ENCODE assay signal across 9 mouse cellular contexts in genomic region chr4:107979530-107979929, GRCm38 (mm10). TPM values are rescaled to one million over a fixed set of nuclear protein-coding genes. Genes with fewer than 3 reads are reported as not detected.
A peak's percentile ranks its signal among the peaks of the same experiment; 100 is the strongest.
DNase-seq lines count a peak whose midpoint lies in the region; ATAC-seq lines count a peak whose summit lies in the region.
"Had no signal": no experiment of that assay in that cellular context is flagged by ENCODE, and none has a peak within 500 bp of the region (broad histone marks: within the 10 kb centered on the region; RNA-seq: fewer than 3 reads in every experiment).

No protein-coding gene starts in this region.

- no peaks in the 10 kb centered on the region for H3K4me1 ChIP-seq in forebrain, embryonic 14.5 days (ENCODE audit: control insufficient read depth, insufficient read depth, low read length)
- no peaks in the 10 kb centered on the region for H3K4me1 ChIP-seq in forebrain, embryonic 12.5 days
- no peaks in the 10 kb centered on the region for H3K4me1 ChIP-seq in neural tube, embryonic 11.5 days (ENCODE audit: control insufficient read depth, insufficient read depth, low read length)
- H3K4me1 ChIP-seq in kidney, embryonic 16.5 days (ENCODE audit: insufficient read depth, low read length), result peaks cover 10% of the 10 kb centered on the region

- no peaks in the 10 kb centered on the region for H3K9me3 ChIP-seq in forebrain, embryonic 14.5 days (replicated peaks; ENCODE audit: control insufficient read depth, low read length)
- H3K9me3 ChIP-seq in forebrain, embryonic 12.5 days, result no peaks in the 10 kb centered on the region
- H3K9me3 ChIP-seq in neural tube, embryonic 11.5 days (ENCODE audit: control insufficient read depth, low read length), result no peaks in the 10 kb centered on the region
- no peaks in the 10 kb centered on the region for H3K9me3 ChIP-seq in kidney, embryonic 16.5 days (ENCODE audit: low read length)

- no peak overlapping the region for H3K9ac ChIP-seq in forebrain, embryonic 14.5 days (ENCODE audit: low read length)
- no peak overlapping the region for H3K9ac ChIP-seq in forebrain, embryonic 12.5 days
- no peak overlapping the region for H3K9ac ChIP-seq in neural tube, embryonic 11.5 days (ENCODE audit: low read length)
- H3K9ac ChIP-seq in kidney, embryonic 16.5 days (replicated peaks; ENCODE audit: low read length), result no peak overlapping the region

- DNase-seq in forebrain, embryonic 14.5 days (ENCODE audit: low spot score), result peak; percentile 52
- DNase-seq in neural tube, embryonic 11.5 days (ENCODE audit: low spot score), result peak; percentile 29
- DNase-seq in neural tube, embryonic 10.5 days (ENCODE audit: extremely low spot score, low spot score), result no peak
- DNase-seq in right cerebral cortex, postnatal 14 days, result peak; percentile 26
- no peak for DNase-seq in gastrocnemius, postnatal 36 days
- no peak for DNase-seq in heart, postnatal 25 days (ENCODE audit: low spot score)

- 45% methylated on average over 2 of the region's 2 CpGs for WGBS in forebrain, embryonic 14.5 days
- 40% methylated on average over 2 of the region's 2 CpGs for WGBS in forebrain, embryonic 12.5 days
- 15% methylated on average over 2 of the region's 2 CpGs for WGBS in neural tube, embryonic 11.5 days
- WGBS in kidney, embryonic 16.5 days, result 32% methylated on average over 2 of the region's 2 CpGs

- H3K27ac ChIP-seq in forebrain, embryonic 14.5 days (ENCODE audit: low read depth, low read length), result peak overlapping the region; percentile 33; the same call in 1 of the 2 replicates
- H3K27ac ChIP-seq in forebrain, embryonic 12.5 days, result no peak overlapping the region
- H3K27ac ChIP-seq in neural tube, embryonic 11.5 days (ENCODE audit: low read depth, low read length), result no peak overlapping the region
- peak overlapping the region; percentile 68 for H3K27ac ChIP-seq in kidney, embryonic 16.5 days (ENCODE audit: low read length)

- ATAC-seq in forebrain, embryonic 14.5 days, result no peak
- ATAC-seq in forebrain, embryonic 12.5 days (ENCODE audit: low FRiP score), result no peak
- no peak for ATAC-seq in neural tube, embryonic 11.5 days (ENCODE audit: insufficient read depth, low FRiP score, low TSS enrichment)
- ATAC-seq in kidney, embryonic 16.5 days (ENCODE audit: low FRiP score, low TSS enrichment), result peak; percentile 69; the same call in 1 of the 2 replicates
- ATAC-seq: inflammation-experienced regulatory T-cells, adult 6 months had no signal

- H3K4me3 ChIP-seq in forebrain, embryonic 14.5 days (ENCODE audit: low read depth, low read length), result no peak overlapping the region
- no peak overlapping the region for H3K4me3 ChIP-seq in forebrain, embryonic 12.5 days (replicated peaks)
- H3K4me3 ChIP-seq in neural tube, embryonic 11.5 days (ENCODE audit: low read depth, low read length), result no peak overlapping the region
- H3K4me3 ChIP-seq in kidney, embryonic 16.5 days (ENCODE audit: low read length), result no peak overlapping the region

- H3K27me3 ChIP-seq in forebrain, embryonic 14.5 days (replicated peaks; ENCODE audit: control insufficient read depth, insufficient read depth, low read length), result no peaks in the 10 kb centered on the region
- H3K27me3 ChIP-seq in forebrain, embryonic 12.5 days, result no peaks in the 10 kb centered on the region
- no peaks in the 10 kb centered on the region for H3K27me3 ChIP-seq in neural tube, embryonic 11.5 days (ENCODE audit: control insufficient read depth, insufficient read depth, low read length)
- no peaks in the 10 kb centered on the region for H3K27me3 ChIP-seq in kidney, embryonic 16.5 days (ENCODE audit: insufficient read depth, low read length)

- H3K36me3 ChIP-seq in forebrain, embryonic 14.5 days (ENCODE audit: control insufficient read depth, insufficient read depth, low read length), result no peaks in the 10 kb centered on the region
- no peaks in the 10 kb centered on the region for H3K36me3 ChIP-seq in forebrain, embryonic 12.5 days (replicated peaks)
- no peaks in the 10 kb centered on the region for H3K36me3 ChIP-seq in neural tube, embryonic 11.5 days (ENCODE audit: control insufficient read depth, insufficient read depth, low read length)
- H3K36me3 ChIP-seq in kidney, embryonic 16.5 days (ENCODE audit: insufficient read depth, low read length), result no peaks in the 10 kb centered on the region

- H3K4me2 ChIP-seq in forebrain, embryonic 14.5 days (ENCODE audit: low read length), result no peak overlapping the region
- H3K4me2 ChIP-seq in forebrain, embryonic 12.5 days, result no peak overlapping the region
- no peak overlapping the region for H3K4me2 ChIP-seq in neural tube, embryonic 11.5 days (ENCODE audit: low read depth)
- H3K4me2 ChIP-seq in kidney, embryonic 16.5 days (replicated peaks; ENCODE audit: low read depth, low read length), result no peak overlapping the region

- intact Hi-C loops in gastrocnemius, postnatal 36 days (cut with DNase I), result no loop called here
- intact Hi-C loops in heart, postnatal 25 days (cut with DNase I), result no loop called here

RNA-seq across cellular contexts. Expression of gene Slc1a7, which starts 11.4 kb away (rescaled TPM):
- not detected in 2 replicates for polyA plus RNA-seq in forebrain, embryonic 14.5 days (2014; fragmentation: Nextera tagmentation; extraction: Ambion mirVana)
- polyA plus RNA-seq in forebrain, embryonic 12.5 days (2016; fragmentation: Nextera tagmentation; extraction: Ambion mirVana), result not detected in 2 replicates
- polyA plus RNA-seq in neural tube, embryonic 11.5 days (2014; fragmentation: Nextera tagmentation; extraction: Ambion mirVana), result not detected in 2 replicates
- not detected in 2 replicates for polyA plus RNA-seq in kidney, embryonic 16.5 days (2015; fragmentation: Nextera tagmentation; extraction: Ambion mirVana)
- total RNA-seq in gastrocnemius, postnatal 36 days (2021), result under 1 TPM; 0.13 to 0.37 TPM
- total RNA-seq in heart, postnatal 25 days (2021), result under 1 TPM; 0.29 to 0.39 TPM
- polyA plus RNA-seq: inflammation-experienced regulatory T-cells, adult 6 months had no signal

RNA-seq across cellular contexts. Expression of gene Cpt2, which starts 56.1 kb away (rescaled TPM):
- polyA plus RNA-seq in forebrain, embryonic 14.5 days (2014; fragmentation: Nextera tagmentation; extraction: Ambion mirVana), result 20.3 and 21.0 TPM in 2 replicates
- 25.1 and 25.4 TPM in 2 replicates for polyA plus RNA-seq in forebrain, embryonic 12.5 days (2016; fragmentation: Nextera tagmentation; extraction: Ambion mirVana)
- polyA plus RNA-seq in neural tube, embryonic 11.5 days (2014; fragmentation: Nextera tagmentation; extraction: Ambion mirVana), result 34.8 and 35.0 TPM in 2 replicates
- 59.2 and 62.8 TPM in 2 replicates for polyA plus RNA-seq in kidney, embryonic 16.5 days (2015; fragmentation: Nextera tagmentation; extraction: Ambion mirVana)
- 10 to 100 TPM; 64.6 to 65.6 TPM for total RNA-seq in gastrocnemius, postnatal 36 days (2021)
- total RNA-seq in heart, postnatal 25 days (2021), result 100 to 1,000 TPM; 269 to 275 TPM

Comparison
In these comparisons a context has a peak if more than half of its experiments do, and no peak if none do; other contexts are left out.
1. DNase-seq: peak in forebrain, embryonic 14.5 days (single experiment), neural tube, embryonic 11.5 days (single experiment) and right cerebral cortex, postnatal 14 days (single experiment); none in neural tube, embryonic 10.5 days (single experiment), gastrocnemius, postnatal 36 days (0 of 2) and heart, postnatal 25 days (single experiment).
2. H3K27ac ChIP-seq: peak in forebrain, embryonic 14.5 days (single experiment) and kidney, embryonic 16.5 days (single experiment); none in forebrain, embryonic 12.5 days (single experiment) and neural tube, embryonic 11.5 days (single experiment).